Mouse (Mus musculus): ENCODE measurements at regions not wholly inside any gene's neighbourhood (a gene's known extent, or its start where the extent isn't known, plus 50 kb on each side); places are given as distances from the start of the nearest gene placed in this dataset.

DNA sequence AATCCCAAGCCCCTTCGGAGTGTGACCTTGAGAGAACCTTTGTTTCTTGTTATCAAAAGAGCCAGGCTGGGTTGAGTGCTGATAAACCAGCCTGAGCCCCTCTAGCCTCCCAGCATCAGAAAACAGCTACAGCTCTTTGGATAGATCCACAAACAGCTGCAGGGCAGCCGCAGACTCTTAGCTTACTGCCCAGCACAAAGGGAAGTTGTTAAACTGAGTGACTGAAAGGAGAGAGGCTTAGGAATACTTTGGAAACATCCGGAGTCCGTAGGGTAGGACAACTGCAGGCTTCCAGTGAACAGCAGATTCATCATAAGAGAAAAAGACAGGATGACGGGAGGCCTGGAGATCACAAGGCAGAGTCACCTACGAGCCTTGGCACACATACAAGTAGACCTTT lies 166.9 kb upstream of the Tyw5 start:
- no peak for DNase-seq (ENCODE audit: low read depth, low spot score)

DNA sequence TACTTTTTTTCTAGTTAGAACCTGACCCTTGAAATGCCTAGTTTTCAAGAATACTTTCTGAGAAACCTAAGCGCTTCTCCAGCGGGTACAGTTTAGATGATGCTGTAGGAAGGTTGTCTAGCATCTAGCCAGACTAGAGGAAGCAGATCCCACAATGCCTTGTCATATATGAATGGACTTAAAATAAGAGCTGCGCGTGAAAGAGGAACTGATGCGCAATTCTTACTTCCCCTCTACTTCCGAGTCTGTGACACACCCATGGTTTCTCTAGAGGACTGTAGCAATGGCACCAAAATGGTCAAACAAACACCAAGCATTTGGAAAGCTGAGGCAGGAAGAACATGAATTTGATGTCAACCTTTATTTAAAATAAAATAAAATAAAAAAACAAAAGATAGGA lies 167.6 kb upstream of the Tyw5 start:
- DNase-seq (ENCODE audit: low read depth, low spot score) = no peak

DNA sequence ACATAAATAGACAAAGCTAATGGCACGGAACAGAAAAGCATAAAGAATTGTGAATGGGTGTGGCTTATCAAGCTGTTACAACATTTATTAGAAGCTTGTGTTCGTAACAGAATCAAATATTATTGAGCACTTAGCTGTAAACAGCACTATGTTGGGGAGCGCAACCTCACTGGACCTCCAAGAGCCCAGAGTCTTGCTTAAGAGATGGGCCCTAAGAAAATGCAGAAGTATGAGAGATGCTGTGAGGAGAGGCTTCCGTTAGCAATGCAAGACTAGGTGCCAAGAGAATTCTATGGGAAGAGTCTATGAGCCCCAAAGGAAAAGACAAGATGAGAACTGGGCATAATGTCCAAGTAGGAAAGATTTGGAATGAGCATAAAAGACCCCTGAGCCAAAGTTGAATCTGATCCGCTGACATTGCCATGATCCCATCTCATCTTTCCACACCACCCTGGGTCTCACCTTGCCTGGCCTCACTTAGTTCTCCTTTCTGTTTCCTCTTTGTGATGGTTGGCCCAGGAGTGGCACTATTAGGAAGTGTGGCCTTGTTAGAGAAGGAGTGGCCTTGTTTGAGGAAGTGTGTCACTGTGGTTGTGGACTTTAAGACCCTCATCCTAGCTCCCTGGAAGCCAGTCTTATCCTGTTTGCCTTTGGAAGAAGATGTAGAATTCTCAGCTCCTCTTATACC lies 169.3 kb upstream of the Tyw5 start:
- no peak for DNase-seq (ENCODE audit: low read depth, low spot score)

DNA sequence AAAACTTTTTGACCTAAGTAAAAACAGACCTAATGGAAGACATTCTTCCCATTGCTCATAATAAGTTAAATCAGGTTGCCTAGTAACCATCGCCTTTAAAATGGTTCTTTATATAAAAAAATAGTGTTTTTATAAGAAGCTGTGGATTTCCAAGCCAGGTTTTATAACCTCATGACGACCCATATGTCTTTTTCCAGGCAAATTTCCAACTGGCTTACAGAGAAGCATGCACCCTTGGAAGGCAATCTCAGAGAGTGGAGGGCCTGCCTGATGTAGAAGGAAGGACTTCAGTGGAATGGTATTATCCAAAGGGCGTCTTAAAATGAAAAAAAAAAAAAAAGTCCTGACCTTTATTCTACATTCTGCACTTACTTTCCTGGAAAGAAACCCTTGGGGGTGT lies 172.2 kb upstream of the Tyw5 start:
- no peak for DNase-seq (ENCODE audit: low read depth, low spot score)

DNA sequence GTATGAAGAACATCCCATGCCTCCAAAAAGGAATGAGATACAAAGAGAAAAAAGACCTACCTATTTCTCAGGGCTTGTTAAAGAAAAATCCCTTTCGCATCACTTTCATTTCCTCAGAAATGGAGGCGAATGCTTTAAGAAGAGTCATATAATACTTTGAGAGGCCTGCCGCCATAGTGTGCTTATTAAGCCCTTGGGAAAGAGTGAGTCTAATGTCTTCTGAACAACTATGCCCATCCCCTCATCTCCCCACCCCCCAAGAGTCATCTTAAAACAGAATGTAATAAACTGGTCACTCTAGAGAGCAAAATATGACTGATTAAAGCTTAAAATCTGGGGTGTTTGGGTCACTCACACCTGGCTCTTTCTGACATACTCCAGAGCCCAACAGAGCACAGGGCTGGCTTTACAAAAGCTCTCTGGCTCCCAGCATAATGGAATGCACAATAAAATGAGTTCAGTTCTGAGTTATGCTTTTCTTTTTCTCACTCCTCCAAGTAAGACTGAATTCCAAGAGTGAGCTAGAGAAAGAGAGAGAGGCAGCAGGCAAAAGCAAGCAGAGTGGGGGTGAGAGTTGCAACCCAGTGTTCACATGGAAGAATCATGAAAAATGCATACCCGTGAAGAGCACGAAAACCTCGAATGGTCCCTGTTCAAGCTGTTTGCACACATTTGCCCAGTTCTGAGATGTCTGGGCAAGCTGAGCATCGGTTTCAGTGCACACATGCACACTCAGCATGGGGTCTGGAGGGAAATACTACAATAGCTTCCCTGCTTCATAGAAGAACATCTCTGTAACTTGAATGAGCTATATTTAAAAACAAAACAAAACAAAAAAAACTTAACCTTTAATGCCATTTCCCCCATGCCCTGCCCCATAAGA lies 180.0 kb upstream of the Spats2l start:
- no peak for DNase-seq (ENCODE audit: low read depth, low spot score)

DNA sequence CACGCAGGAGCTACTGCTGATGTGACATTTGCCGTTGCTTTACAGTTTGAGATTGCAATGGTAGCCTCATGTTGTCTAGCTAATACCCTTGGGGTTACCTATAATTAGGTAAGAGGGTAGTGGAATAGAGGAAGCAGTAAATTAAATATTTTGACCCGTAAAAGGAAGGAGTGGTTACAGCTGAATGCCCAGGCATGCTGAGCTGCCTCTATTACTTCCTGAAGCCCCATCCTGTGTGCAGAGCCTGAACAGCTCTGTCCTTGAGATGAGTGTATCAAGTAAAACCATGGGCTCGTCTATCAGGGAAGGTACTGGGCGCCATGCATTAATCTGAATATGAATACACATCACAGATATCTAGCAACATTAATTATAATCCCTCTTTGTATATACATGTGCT lies 179.1 kb upstream of the Spats2l start:
- no peak for DNase-seq (ENCODE audit: low read depth, low spot score)

DNA sequence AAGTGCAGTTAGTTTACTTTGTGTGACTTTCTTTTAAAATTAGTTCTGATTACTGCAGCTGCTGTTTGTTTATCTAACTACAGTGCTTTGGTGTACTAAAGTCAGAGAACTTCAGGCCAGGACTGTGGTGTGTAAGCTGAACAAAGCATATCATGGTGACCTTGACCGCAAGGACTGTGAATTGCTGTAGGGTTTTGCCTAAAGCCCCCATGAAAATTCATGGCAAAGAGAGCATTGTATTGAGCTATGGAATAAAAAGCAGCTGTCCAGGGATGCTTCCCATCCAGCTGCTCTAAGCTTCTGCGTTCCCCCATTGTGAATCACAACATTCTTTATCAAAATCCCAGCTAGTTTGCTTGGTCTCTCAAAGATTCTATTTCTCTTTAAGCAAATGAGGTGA lies 173.0 kb upstream of the Spats2l start:
- no peak for DNase-seq (ENCODE audit: low read depth, low spot score)

DNA sequence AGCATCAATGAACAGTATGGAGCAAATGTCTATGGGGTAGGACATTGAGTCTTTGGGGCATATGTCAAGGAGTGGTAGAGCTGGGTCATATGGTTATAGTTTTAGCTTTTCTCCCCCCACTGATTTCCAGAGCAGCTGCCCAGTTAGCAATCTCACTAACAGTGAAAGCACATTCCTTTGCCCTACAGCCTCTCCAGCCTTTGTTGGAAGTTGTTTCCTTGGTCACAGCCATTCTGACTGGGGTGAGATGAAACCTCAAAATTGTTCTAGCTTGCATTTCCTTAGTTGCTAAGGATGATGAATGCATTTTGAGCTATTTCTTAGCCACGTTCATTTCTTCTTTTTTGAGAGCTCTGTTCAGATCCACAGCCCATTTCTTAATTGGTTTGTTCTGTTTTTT lies 168.4 kb upstream of the Spats2l start:
- no peak for DNase-seq (ENCODE audit: low read depth, low spot score)

DNA sequence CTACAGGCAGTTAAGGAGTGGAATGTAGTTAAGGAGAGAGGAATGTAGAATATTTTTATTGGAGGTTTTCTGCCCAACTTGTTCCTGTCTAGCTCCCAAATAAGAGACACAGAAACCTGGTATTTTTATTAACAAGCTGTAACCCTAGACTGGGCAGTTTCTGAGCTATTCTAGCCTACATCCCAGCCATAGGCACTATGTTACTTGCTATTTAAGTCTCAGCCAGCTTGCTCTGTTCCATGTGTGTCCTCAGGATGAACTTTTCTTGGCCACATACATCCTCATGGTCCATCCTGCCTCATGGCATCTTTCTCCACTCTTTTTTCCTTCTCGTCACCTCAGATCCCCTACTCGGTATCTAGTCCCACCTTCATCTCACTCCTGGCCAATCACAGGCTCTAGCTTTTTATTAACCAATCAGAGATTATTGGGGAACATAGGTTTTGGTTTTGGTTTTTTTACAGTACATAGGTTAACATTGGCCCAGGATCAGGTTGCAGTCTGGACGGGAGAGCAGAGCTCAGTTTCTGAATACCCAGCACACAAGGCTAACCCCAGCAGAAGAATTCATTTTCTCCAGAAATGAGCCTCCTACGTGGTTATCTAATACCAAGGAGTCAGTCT lies 167.8 kb upstream of the Spats2l start:
- no peak for DNase-seq (ENCODE audit: low read depth, low spot score)

DNA sequence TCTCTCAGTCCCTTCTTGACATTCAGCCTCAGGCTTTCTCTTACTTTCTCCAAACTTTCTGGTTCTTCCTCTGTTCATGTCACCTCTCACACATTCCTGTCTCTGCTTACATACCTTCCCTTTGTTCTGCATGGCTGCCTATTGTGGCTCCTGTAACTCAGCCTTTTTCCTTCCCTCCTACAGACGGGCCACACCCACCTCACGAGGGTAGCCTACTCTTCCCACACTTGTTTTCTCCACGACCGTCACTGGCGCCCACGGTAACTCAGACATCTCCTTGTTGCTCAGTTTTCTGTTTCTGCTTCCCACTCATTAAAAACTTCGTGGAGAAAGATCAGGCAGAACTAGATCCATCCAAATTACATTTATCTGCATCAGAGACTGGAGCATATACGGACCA lies 166.9 kb upstream of the Spats2l start:
- no peak for DNase-seq (ENCODE audit: low read depth, low spot score)

DNA sequence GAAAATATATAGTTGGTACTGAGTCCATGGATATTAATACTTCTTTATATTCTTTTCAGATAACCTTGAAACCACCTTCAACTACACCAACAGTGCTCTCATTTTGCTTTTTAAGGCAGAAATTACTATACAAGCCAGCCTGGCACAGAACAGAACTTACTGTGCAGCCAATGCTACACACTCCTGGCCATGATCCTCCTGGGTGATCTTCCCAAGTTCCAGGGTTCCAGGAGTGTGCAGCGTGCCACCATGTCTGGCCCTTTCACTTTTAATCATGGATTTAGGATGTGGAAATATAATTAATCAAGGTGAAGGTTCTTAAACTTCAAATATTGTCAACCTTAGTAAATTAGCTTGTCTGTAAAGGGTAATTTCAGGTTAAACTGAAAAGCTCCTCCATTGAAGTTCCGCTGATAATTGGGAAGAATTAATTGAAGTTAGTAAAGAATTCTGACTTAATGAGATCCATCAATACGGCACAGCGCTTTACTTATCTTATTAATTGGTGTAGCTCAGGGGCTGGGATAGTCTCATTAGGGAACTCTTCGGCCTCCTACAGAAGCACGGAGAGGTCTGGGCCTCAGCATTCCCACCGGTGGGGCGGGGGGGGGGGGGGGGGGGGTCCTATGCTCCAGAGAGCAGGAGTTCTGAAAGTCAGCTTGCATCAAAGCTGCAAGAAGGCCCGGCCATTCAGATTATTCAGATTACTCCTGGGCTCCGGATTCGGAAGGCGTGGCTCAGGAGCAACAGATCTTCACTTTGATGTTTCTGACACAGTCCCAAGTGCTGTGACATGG lies 166.1 kb upstream of the Spats2l start:
- DNase-seq (ENCODE audit: low read depth, low spot score) = no peak

DNA sequence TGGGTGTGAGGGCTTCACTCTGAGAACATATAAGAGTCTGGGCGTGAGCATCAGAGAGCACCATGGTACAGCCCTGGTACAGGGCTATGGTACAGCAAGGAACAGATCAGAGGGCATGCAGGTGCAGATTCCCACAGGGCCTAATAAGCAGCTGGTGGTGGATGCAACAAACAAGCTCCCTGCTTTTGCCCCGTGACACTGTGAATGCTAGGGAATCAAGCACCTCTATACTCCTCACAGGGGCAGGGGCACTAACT lies 165.6 kb upstream of the Spats2l start:
- DNase-seq (ENCODE audit: low read depth, low spot score) = no peak

DNA sequence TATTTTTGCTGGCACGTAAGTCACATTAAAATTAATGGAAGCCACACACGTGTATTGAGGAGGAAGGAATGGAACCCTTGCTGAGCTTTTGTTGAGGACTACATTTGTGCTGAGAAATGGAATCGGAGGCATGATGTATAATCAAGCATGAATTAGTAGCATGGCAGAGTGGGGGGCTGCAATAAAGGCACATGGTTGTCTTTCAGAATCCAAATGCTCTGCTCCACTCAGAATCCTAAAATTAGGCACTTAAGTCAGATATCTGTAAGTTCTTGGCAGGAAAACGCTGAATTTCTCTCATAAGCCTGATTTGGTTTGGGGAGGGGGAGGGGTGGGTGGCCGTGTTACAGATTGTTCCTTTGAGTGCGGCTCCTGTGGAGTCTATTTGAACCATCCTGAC lies 164.7 kb upstream of the Spats2l start:
- DNase-seq (ENCODE audit: low read depth, low spot score) = no peak

DNA sequence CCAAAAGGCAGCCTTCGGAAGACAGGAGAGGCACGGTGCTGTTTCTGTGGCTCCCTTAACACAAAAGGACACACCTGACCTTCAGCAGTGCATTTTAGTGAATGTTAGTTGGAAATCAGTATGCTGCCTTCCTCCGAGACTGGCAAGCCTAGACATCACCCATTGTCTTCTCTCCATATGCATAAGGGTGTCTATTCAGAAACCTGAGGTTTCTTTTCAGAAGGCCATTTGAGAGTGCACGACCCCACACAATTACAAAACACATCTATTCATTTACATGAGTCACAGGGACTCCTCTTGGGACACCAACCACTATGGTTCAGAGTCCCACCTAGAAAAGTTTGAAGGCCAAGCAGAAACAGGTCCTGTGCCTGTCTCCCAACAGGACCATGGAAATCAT lies 161.8 kb upstream of the Spats2l start:
- no peak for DNase-seq (ENCODE audit: low read depth, low spot score)

DNA sequence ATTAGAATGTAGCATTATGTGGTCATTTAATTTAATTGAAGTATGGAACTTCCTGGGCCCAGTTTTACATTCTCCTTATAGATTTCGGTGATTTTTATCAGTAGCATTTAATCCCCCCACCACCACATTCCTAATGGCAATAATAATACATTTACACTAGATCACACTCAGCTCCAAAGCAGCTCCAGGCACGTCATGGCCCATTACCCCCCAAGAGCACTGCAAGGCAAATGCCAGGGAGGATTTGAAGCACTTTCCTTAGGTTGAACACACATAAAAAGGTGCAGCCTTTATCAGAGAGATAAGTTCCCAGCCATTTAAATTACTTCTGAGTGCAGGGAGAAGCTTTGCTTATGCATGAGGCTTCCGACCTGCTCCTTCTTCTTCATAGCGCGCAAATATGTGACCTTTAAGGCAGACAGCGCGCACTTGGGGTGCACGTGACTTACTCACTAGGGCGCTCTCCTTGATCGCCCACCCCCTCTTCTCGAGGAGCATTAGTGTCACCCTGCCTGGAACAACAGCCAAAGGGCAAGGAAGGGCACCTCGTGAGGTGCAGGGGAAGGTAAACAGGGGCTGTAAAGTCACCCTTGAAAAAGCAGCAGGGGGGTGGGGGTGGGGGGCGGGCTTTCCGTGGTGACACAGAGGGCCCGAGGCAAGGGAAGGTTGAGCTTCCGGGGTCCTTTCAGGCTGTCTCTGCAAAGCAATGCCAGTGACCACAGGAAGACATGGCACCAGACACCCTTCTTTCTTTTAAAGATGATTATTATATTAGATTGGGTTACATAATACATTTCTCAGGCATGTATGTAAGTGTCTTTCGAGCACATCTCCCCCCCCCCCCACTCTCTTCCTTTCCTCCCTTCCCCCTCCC lies 160.8 kb upstream of the Spats2l start:
- no peak for DNase-seq (ENCODE audit: low read depth, low spot score)

DNA sequence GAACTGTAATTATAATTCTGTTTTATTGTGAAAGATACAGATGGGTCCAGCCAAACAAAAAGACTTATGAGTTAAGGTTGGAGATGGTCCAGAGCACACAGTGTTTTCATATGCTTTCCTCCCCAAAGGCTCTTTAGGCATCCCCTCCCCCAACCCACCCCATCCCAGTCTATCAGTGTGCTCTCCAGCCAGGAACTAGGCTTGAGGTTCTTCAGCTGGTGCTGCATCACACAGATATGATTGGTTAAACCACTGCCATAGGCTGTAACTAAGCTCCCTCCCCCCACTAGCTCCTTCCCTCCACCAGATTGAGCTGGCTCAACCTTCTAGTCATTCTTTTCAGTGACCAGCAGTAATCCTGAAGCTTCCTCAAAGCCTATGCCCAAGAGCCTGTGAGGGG lies 158.8 kb upstream of the Spats2l start:
- DNase-seq (ENCODE audit: low read depth, low spot score) = no peak

DNA sequence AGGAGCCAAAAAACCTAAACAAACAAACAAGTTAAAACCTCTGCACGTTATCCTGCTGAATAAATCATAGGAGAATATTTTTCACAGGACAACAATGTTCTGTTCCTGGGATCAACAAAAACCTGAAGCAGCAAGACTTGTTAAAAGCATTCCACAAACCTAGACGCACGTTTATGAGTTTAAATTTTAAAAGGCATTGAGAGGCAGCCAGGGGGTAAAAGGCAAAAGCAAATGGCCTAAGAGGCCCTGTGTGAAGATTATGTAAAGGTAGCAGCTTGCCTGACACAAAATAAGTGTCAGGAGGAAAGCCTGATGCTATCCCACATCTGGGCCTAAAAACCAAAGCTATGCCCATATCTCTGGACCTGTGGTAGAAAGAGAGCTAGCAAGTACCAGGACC lies 156.6 kb upstream of the Spats2l start:
- DNase-seq (ENCODE audit: low read depth, low spot score) = no peak

DNA sequence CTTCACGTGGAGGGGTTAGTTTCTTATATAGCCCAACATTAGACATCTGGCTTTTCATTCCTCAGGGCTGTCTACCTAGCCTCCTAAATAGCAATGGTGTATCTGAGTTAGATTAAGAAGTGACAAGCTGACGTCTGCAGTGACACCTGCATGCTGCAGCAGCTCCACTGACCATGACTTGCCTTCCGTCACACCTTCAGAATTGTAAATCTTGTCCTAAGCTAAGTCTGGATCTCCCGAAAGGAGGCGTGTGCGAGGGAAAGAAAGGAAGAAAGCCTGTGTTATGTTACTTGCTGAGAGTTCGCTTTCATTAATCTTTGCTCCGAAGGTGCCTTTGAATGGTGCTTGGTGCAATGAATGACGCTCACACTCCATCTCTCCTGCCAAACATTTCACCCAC lies 151.4 kb upstream of the Spats2l start:
- DNase-seq (ENCODE audit: low read depth, low spot score) = no peak

DNA sequence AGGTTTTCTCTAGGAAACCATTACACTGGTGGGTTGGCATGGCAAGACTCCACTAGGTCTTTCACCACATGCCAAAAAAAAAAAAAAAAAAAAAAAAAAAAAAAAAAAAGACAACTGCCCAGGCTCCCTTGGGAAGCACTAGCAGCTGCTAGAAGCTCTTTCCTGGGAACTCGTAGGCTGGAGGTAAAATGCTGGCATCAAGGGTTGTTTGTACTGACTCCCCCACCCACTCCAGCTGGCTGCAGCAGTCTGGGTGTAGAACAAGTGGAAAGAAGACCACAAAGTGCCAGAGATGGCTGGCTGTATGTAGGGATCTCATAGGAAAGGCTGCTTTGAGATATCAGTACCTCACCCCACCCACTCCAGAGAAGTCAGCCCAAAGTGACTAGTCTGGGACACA lies 140.0 kb upstream of the Spats2l start:
- DNase-seq (ENCODE audit: low read depth, low spot score) = no peak

DNA sequence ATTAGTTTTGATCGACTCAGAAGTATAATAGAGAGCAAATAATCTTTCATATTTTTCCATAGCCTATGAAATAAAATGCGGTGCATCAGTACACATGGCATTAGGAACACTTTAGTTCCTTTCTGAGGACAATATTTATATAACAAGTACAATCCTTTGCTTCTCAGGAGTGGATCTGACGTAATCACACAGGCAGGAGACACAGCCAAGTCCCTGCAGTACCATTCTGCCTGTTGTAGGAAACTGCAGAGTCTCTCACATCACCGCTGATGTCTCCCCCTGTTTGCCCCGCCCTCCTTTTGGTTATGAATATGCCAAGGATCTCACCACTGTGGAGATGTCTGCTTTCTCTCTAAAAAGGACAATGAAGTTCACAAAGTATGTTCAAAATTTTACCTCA lies 131.8 kb upstream of the Spats2l start:
- no peak for DNase-seq (ENCODE audit: low read depth, low spot score)

DNA sequence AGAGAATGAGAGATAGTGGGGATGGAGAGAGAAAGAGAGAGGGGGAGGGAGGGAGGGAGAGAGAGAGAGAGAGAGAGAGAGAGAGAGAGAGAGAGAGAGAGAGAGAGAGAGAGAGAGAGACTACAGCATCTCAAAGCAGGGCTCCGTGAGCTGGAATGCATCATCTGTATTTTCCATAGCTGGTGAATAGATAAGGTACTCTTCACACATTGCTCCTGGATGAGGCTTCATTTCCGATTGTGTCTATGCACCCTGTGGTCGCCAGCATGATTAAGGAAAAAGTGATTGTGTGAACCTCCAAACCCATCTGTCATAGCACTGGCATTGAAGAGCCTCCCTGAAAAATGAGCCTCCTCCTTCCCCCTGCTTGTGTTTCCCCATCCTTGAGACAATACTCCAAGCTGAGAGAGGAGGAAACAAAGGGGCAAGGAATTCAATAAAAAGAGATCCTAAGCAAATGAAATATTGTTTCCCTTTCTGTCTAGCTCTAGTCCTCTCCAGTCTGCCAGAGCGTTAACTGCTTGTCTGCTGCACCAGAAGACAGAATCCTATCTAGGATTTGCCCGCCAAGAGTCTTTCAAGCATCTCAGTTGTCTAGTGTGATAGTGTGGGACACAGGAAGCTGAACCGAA lies 130.4 kb upstream of the Spats2l start:
- no peak for DNase-seq (ENCODE audit: low read depth, low spot score)
